Mouse (Mus musculus): Measurements from ENCODE around the gene Dolk. TPM values are rescaled to one million over a fixed set of nuclear protein-coding genes. Genes with fewer than 3 reads are reported as not detected.

Dolk gene
- polyA plus RNA-seq, 1 experiment from 2014 or later, result 25.0 TPM

- H3K36me3 ChIP-seq (ENCODE audit: control insufficient read depth, insufficient read depth, low read length), result peaks cover 7% of the 10 kb centered on the region
- H3K4me1 ChIP-seq (ENCODE audit: control insufficient read depth, insufficient read depth, low read length), result peaks cover 4% of the 10 kb centered on the region; the same call in 1 of the 2 replicates
- no peak overlapping the region for H3K4me3 ChIP-seq (ENCODE audit: low read depth, low read length)
- 87% methylated on average over 10 of the region's 10 CpGs for WGBS
- DNase-seq (ENCODE audit: low spot score) (no peak), ATAC-seq (ENCODE audit: insufficient number of reproducible peaks, low FRiP score, low TSS enrichment, low read depth) (0 out of 2 replicates have a peak, but pooled peaks have one; percentile 35)
- H3K27ac ChIP-seq (replicated peaks; ENCODE audit: low read depth, low read length), result no peak overlapping the region
- no peaks in the 10 kb centered on the region for H3K9me3 ChIP-seq (ENCODE audit: control insufficient read depth, low read length)
- no peak overlapping the region for H3K4me2 ChIP-seq (ENCODE audit: low read depth, severe bottlenecking)
- H3K9ac ChIP-seq (ENCODE audit: low read length), result no peak overlapping the region
- H3K27me3 ChIP-seq (ENCODE audit: control insufficient read depth, insufficient read depth, low read length), result no peaks in the 10 kb centered on the region
Observed at GRCm38 (mm10) chr2:30250166-30251128, 35.7 kb downstream of the Dolk start.

DNA sequence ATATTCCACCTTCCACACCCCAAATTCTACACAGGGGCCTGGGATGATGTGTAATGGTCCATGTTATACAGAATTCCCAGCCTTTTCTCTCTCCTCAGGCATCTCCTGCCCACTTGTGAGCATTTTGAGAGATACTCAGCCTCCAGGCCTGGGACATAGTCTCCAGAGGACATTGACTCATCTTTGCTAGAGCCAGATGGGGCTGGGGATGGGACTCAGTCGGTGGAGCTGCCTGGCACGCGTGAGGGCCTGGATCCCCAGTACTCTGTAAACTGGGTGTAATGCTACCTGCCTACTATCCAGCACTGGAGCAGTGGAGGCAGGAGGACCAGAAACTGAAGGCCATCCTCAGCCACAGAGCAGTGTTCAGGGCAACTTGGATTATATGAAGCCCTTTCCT lies 37.0 kb downstream of the Dolk start:
- H3K4me3 ChIP-seq (ENCODE audit: low read depth, low read length), result no peak overlapping the region
- no peaks in the 10 kb centered on the region for H3K27me3 ChIP-seq (ENCODE audit: control insufficient read depth, insufficient read depth, low read length)
- H3K9me3 ChIP-seq (ENCODE audit: control insufficient read depth, low read length), result no peaks in the 10 kb centered on the region
- peaks cover 7% of the 10 kb centered on the region; the same call in 1 of the 2 replicates for H3K4me1 ChIP-seq (ENCODE audit: control insufficient read depth, insufficient read depth, low read length)
- H3K36me3 ChIP-seq (ENCODE audit: control insufficient read depth, insufficient read depth, low read length), result peaks cover 5% of the 10 kb centered on the region
- 97% methylated on average over 3 of the region's 3 CpGs for WGBS
- no peak overlapping the region for H3K27ac ChIP-seq (replicated peaks; ENCODE audit: low read depth, low read length)
- DNase-seq (ENCODE audit: low spot score) (no peak), ATAC-seq (ENCODE audit: insufficient number of reproducible peaks, low FRiP score, low TSS enrichment, low read depth) (no peak)
- no peak overlapping the region for H3K9ac ChIP-seq (ENCODE audit: low read length)
- no peak overlapping the region for H3K4me2 ChIP-seq (ENCODE audit: low read depth, severe bottlenecking)

DNA sequence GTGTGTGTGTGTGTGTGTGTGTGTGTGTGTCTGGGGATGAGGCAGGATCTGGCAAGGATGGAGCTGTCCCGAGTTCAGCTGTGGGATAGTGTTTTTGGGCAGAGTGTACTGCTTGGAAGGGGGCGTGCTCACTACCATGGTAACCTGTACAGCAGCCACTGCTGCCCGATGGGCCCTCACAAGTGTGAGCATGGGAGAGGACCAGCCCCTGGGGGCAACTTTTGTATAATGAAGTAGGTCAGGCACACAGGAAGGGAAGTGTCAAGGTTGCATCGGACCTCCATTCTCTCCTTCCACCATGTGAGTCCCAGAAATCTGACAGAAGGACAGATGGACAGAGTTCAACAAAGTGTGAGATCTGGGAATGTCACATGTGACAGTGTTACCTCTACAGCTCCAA lies 38.5 kb downstream of the Dolk start:
- Histone ChIP-seq H3K4me3 (ENCODE audit: low read depth, low read length) (no peak overlapping the region), H3K27me3 (ENCODE audit: control insufficient read depth, insufficient read depth, low read length) (no peaks in the 10 kb centered on the region), H3K4me2 (ENCODE audit: low read depth, severe bottlenecking) (no peak overlapping the region), H3K36me3 (ENCODE audit: control insufficient read depth, insufficient read depth, low read length) (peaks cover 5% of the 10 kb centered on the region), H3K9me3 (ENCODE audit: control insufficient read depth, low read length) (no peaks in the 10 kb centered on the region), H3K27ac (replicated peaks; ENCODE audit: low read depth, low read length) (no peak overlapping the region), H3K4me1 (ENCODE audit: control insufficient read depth, insufficient read depth, low read length) (peaks cover 7% of the 10 kb centered on the region; the same call in 1 of the 2 replicates), H3K9ac (ENCODE audit: low read length) (no peak overlapping the region)
- DNase-seq (ENCODE audit: low spot score), result no peak
- 96% methylated on average over 4 of the region's 4 CpGs for WGBS
- ATAC-seq (ENCODE audit: insufficient number of reproducible peaks, low FRiP score, low TSS enrichment, low read depth), result no peak

DNA sequence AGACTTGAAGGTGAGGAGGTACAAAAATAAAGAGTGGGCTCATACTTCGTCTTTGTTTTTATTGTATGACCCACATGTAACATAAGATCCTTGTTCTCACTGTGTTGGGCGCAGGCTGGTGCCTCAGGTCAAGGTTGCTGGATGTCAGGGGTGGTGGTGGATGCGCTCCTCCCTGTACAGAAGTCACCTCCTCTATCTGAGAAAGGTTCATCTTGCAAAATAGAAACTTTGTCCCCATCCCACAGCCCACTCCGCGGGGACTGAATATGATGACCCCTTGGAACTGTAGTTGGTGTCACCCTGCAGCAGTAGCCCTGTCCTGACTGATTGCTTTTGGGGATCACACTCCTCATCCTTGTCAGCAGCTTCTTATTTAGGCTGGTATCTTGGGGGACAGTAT lies 39.1 kb downstream of the Dolk start:
- Histone ChIP-seq H3K4me3 (ENCODE audit: low read depth, low read length) (no peak overlapping the region), H3K4me1 (ENCODE audit: control insufficient read depth, insufficient read depth, low read length) (peaks cover 9% of the 10 kb centered on the region; the same call in 1 of the 2 replicates), H3K9ac (ENCODE audit: low read length) (no peak overlapping the region), H3K9me3 (ENCODE audit: control insufficient read depth, low read length) (no peaks in the 10 kb centered on the region), H3K4me2 (ENCODE audit: low read depth, severe bottlenecking) (no peak overlapping the region), H3K36me3 (ENCODE audit: control insufficient read depth, insufficient read depth, low read length) (peaks cover 5% of the 10 kb centered on the region), H3K27ac (replicated peaks; ENCODE audit: low read depth, low read length) (no peak overlapping the region), H3K27me3 (ENCODE audit: control insufficient read depth, insufficient read depth, low read length) (no peaks in the 10 kb centered on the region)
- WGBS, result 92% methylated on average over 5 of the region's 5 CpGs
- ATAC-seq (ENCODE audit: insufficient number of reproducible peaks, low FRiP score, low TSS enrichment, low read depth), result no peak
- DNase-seq (ENCODE audit: low spot score), result no peak

DNA sequence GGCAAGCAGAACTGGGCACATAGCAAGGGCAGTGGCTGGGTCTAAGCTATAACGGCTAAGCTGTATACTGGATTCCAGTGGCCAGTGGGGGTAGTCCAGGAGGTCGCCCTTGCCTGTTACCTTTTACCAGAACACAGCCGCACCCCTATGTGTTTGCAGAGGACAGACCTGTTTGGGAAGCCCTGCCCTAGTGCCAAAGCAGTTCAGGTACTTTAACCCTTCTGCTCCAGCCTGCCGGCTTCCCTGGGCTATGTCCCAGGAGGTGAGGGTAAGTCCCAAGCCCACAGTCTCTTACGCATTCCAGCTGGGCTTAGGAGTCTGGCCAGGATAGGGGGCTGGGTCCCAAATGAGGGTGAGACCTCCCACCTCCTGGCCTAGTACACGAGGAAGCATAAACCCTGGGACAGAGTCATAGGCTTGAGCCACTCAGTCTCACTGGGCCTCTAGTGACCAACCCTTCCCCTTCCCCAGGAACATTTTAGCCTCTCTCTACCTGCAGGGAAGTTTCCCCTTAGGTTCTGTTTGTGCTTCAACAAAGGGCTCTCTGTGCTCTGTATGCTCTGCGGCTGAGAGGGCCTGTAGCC lies 41.4 kb downstream of the Dolk start:
- H3K9me3 ChIP-seq (ENCODE audit: control insufficient read depth, low read length), result no peaks in the 10 kb centered on the region
- H3K27ac ChIP-seq (replicated peaks; ENCODE audit: low read depth, low read length), result peak overlapping the region; percentile 44; the same call in 1 of the 2 replicates
- peak; percentile 57; the same call in 1 of the 2 replicates for ATAC-seq (ENCODE audit: insufficient number of reproducible peaks, low FRiP score, low TSS enrichment, low read depth)
- no peak overlapping the region for H3K4me2 ChIP-seq (ENCODE audit: low read depth, severe bottlenecking)
- H3K27me3 ChIP-seq (ENCODE audit: control insufficient read depth, insufficient read depth, low read length), result no peaks in the 10 kb centered on the region
- H3K4me1 ChIP-seq (ENCODE audit: control insufficient read depth, insufficient read depth, low read length), result 0 out of 2 replicates have a peak, but pooled peaks cover 5% of the 10 kb centered on the region
- no peak overlapping the region for H3K9ac ChIP-seq (ENCODE audit: low read length)
- DNase-seq (ENCODE audit: low spot score), result no peak
- H3K4me3 ChIP-seq (ENCODE audit: low read depth, low read length), result no peak overlapping the region
- 69% methylated on average over 7 of the region's 7 CpGs for WGBS
- H3K36me3 ChIP-seq (ENCODE audit: control insufficient read depth, insufficient read depth, low read length), result peaks cover 11% of the 10 kb centered on the region; the same call in 1 of the 2 replicates

DNA sequence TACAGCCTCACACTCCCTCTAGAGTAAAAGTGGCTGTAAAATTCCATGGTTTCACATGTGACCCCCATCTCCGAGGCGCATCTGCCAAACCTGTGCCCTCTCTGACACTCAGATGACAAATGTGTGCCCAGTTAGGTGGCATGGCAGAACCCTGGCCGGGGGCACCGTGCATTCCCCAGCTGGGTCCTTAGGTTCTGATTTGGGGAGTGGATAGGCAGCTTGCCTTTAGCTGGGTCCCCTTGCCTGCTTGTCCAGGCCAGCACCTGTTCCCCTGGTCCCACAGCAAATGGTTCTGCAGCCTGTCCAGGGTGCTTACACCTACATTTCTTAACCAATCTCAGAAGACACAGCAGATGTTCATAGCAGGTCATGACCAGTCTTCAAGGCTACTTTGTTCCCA lies 42.7 kb downstream of the Dolk start:
- peaks cover 11% of the 10 kb centered on the region; the same call in 1 of the 2 replicates for H3K36me3 ChIP-seq (ENCODE audit: control insufficient read depth, insufficient read depth, low read length)
- H3K9ac ChIP-seq (ENCODE audit: low read length), result no peak overlapping the region
- ATAC-seq (ENCODE audit: insufficient number of reproducible peaks, low FRiP score, low TSS enrichment, low read depth) (no peak), DNase-seq (ENCODE audit: low spot score) (no peak)
- WGBS, result 90% methylated on average over 4 of the region's 4 CpGs
- H3K4me3 ChIP-seq (ENCODE audit: low read depth, low read length), result no peak overlapping the region
- H3K9me3 ChIP-seq (ENCODE audit: control insufficient read depth, low read length), result no peaks in the 10 kb centered on the region
- no peak overlapping the region for H3K4me2 ChIP-seq (ENCODE audit: low read depth, severe bottlenecking)
- peaks cover 14% of the 10 kb centered on the region for H3K4me1 ChIP-seq (ENCODE audit: control insufficient read depth, insufficient read depth, low read length)
- H3K27me3 ChIP-seq (ENCODE audit: control insufficient read depth, insufficient read depth, low read length), result no peaks in the 10 kb centered on the region
- no peak overlapping the region for H3K27ac ChIP-seq (replicated peaks; ENCODE audit: low read depth, low read length)

- 0 out of 2 replicates have a peak overlapping the region, but pooled peaks have one; percentile 18 for H3K27ac ChIP-seq (replicated peaks; ENCODE audit: low read depth, low read length)
- peaks cover 15% of the 10 kb centered on the region for H3K4me1 ChIP-seq (ENCODE audit: control insufficient read depth, insufficient read depth, low read length)
- H3K36me3 ChIP-seq (ENCODE audit: control insufficient read depth, insufficient read depth, low read length), result peaks cover 11% of the 10 kb centered on the region; the same call in 1 of the 2 replicates
- H3K4me2 ChIP-seq (ENCODE audit: low read depth, severe bottlenecking), result no peak overlapping the region
- H3K9me3 ChIP-seq (ENCODE audit: control insufficient read depth, low read length), result no peaks in the 10 kb centered on the region
- H3K4me3 ChIP-seq (ENCODE audit: low read depth, low read length), result no peak overlapping the region
- ATAC-seq (ENCODE audit: insufficient number of reproducible peaks, low FRiP score, low TSS enrichment, low read depth) (no peak), DNase-seq (ENCODE audit: low spot score) (peak; percentile 33)
- H3K9ac ChIP-seq (ENCODE audit: low read length), result no peak overlapping the region
- 46% methylated on average over 4 of the region's 4 CpGs for WGBS
- H3K27me3 ChIP-seq (ENCODE audit: control insufficient read depth, insufficient read depth, low read length), result no peaks in the 10 kb centered on the region
Observed at GRCm38 (mm10) chr2:30242509-30242908, 43.6 kb downstream of the Dolk start.

DNA sequence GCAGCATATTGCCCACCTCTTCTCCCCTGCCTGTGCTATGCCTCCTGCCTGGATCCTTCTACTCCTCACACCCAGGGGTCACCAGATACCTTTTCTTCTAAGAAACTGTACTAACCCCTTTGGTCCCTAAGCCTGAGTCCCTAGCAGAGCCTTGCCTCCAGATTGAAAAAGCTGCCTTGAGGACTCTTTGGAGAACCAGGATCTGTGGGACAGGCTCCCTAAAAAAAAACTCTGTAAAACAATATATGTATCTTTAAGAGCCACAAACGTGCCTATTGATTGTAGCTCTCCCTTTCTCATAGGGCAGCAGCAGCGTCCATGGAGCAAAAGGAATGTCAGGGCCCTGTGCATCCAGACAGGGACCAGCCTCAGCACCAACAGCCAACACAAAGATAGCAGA lies 45.9 kb downstream of the Dolk start, which contains the start of gene Gm28035:
Gene Gm28035 (plus strand): TSS at position 301 of the 400 bp plus-strand sequence.
- DNase-seq (ENCODE audit: low spot score), result no peak
- Histone ChIP-seq H3K27me3 (ENCODE audit: control insufficient read depth, insufficient read depth, low read length) (no peaks in the 10 kb centered on the region), H3K9me3 (ENCODE audit: control insufficient read depth, low read length) (no peaks in the 10 kb centered on the region), H3K4me1 (ENCODE audit: control insufficient read depth, insufficient read depth, low read length) (peaks cover 15% of the 10 kb centered on the region), H3K4me2 (ENCODE audit: low read depth, severe bottlenecking) (no peak within 1 kb of the TSS), H3K27ac (replicated peaks; ENCODE audit: low read depth, low read length) (no peak within 1 kb of the TSS), H3K36me3 (ENCODE audit: control insufficient read depth, insufficient read depth, low read length) (peaks cover 11% of the 10 kb centered on the region; the same call in 1 of the 2 replicates), H3K9ac (ENCODE audit: low read length) (no peak within 1 kb of the TSS), H3K4me3 (ENCODE audit: low read depth, low read length) (no peak within 1 kb of the TSS)
- ATAC-seq (ENCODE audit: insufficient number of reproducible peaks, low FRiP score, low TSS enrichment, low read depth), result no peak
- WGBS, result 85% methylated on average over 2 of the region's 2 CpGs

Measured in limb, embryonic 11.5 days (tissue).